Mouse (Mus musculus) kidney, postnatal 14 days (tissue): ENCODE data around the gene Pycr1.

Experiments
- DNase-seq: peaks from one replicate; pipeline ENCODE4 v3.0.0; 2022; ENCODE audit warnings: mixed read lengths

Pycr1 gene

DNA sequence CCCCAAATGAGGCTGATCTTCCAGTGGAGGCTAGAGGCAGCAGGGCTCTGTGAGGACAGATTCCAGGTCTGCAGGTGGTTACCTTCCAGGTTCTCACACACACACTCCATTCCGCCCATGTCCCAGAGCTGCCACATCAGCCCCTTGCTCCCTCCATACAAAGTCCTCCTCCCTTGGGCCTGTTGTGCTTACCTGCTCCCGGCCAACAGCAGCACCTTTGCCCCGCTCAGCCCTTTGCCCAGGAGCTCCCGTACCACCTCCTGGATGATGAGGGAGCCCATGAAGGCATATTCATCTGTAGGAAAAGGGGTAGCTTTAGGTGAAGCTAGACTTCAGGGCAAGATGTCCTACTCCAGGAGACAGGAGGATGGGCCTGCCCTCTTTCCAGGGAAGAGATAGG, 13.7 kb upstream of the Pycr1 start:
- peak; percentile 60 for DNase-seq

DNA sequence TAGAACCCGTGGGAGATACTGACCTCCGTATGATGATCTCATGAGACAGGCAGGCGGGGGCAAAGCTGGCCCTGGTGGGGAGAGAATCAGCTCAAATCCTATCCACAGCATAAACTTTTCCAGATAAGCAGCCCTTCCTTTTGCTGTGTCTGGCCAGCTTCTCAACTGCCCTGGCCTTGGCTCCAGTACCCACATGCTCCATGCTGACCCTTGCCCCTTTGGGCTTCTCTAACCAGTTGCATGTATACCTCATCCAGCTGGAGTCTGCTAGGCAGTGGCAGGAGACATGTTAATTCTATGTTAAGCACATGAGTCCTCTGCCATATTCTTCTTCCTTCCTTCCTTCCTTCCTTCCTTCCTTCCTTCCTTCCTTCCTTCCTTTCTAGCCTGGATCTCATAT, 11.2 kb upstream of the Pycr1 start:
- peak; percentile 33 for DNase-seq

DNA sequence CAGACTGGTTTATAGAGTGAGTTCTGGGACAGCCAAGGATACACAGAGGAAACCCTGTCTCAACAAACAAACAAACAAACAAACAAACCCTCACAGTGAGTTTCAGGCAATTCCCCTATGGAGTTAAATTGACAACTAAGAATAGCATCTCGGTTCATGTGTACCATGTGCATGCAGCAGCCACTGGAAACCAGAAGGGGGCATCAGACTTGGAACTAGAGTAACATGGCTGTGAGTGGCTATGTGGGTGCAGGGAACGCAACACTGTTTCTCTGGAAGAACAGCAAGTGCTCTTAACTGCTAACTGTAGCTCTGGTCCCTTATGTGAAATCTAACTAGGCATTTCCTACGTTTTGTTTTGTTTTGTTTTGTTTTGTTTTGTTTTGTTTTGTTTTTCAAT, 8.3 kb upstream of the Pycr1 start:
- no peak for DNase-seq

DNA sequence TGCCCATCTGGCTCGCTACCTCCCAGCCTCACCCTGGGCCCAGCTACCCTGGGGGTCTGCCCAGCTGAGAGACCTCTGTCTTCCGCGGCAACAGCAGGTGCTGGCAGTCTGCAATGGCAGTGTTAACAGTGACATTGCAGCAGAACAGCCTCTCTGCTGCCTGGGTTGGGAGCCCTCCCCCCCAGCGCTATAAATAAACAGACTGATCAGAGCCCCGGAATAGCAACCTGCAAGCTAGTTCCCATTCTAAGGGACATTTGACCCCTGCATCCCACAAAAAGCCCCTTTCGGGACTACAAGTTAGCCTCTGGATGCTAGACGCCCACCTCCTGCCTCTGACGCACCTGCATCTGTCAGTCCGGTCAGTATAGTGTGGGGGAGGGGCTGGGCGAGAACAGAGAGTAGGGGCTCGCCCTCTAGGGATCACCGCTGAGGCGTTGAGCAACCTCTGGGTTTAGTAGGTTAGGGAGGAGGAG, 4.5 kb upstream of the Pycr1 start, which contains the start of gene Myadml2:
Gene Myadml2, minus strand, starts transcription at position 158 of the 476 bp plus-strand sequence.
- no peak for DNase-seq

DNA sequence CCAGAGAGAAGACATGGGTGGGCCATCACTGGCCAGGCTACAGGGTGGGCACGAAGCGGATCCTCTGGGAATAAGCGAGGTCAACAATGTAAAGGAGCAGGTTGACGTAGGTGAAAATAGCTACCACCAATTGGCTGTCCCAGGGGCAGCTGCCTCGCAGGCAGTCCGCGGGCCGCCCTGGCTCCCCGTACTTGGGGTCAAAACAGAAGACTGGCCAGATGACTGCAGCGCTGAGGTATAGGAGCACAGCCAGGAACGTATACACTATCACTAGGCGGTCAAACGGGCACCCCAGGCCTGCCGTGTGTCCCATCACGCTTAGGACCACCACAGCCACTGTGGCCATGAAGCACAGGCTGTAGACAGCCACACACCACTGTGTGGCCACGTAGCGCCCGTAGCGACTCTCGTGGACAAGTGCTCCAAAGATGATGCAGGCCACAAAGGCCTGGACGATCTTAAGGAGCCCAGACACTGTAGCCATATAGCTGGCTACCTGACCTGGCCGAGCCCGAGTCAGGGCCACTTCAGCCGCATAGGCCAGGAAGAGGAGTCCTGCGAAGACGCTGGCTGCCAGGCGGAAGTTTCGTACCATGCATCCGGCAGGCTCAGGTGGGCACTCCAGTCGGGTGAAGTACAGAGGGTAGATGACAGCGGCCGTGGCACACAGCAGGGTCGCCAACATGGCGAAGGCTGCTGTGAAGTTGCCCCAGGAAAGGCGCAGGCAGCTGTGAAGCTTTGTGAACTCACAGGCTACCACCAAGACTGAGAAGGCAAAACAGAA, 3.7 kb upstream of the Pycr1 start:
- no peak for DNase-seq

DNA sequence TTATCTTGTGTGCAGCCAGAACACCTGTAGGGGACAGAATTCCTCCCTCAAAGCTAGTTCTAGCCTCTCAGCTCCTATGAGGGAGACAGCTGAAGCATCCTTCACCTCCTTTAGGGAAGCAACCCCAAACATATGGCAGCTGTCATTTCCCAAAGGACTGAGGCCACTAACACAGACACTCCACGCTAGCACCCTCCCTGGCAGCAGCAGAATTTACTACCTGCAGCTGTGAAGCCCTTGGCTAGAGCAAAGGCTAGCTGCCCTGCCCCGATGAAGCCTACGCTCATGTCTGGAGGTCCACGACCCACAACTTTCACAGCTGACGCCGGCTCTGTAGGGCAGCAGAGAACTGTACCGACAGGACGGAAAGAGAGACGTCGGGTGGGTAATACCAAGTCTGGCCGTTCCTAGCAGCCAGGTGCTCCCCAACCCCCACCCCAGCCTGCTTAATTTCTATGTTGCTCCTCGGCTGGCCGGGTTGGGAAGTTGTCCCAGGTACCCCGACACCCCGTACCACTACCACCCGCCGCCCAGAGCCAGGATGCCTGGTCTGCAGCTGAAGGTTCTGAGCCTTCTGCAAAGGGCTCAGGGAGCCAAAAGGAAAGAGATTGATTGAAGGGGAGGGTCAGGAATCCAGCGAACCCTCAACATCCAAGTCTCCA, 499 bp downstream of the Pycr1 start:
- DNase-seq, result no peak

DNA sequence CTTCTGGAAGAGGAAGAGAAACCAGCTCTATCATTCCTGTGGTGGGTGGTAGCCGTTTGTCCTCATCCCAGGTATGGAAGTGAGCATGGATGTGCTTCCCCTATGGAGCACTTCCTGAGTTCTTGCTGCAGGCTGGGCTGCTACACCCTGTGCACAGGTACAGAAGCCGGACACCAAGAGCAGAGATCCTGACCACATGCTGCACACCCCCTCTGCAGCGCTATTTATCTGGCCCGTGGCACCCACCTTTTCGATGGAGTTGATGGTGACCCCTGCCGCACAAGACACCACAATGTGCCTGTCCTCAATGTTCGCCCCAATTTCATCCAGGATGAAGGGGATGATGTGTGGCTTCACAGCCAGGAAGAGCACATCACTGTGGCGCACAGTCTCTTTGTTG, 1.7 kb downstream of the Pycr1 start:
- no peak for DNase-seq

DNA sequence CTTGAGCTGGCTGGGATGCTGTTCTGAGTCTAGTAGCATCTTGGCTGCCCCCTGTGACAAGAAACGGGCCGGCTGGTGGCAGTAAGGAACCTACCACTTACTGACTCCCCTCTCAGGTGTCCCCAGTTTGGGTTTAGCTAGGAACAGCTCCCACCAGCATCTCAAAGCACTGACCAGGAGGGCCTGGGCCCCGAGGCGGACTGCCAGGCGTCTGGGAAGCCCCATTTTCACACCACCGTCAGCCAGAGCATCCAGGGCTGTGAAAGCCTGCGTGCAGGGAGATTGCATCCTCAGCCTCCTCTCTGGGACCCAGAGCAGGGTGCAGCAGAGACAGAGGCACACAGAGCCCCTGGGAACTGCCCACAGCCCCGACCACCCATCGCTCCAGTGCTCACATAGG, 2.3 kb downstream of the Pycr1 start:
- peak; percentile 0 for DNase-seq

DNA sequence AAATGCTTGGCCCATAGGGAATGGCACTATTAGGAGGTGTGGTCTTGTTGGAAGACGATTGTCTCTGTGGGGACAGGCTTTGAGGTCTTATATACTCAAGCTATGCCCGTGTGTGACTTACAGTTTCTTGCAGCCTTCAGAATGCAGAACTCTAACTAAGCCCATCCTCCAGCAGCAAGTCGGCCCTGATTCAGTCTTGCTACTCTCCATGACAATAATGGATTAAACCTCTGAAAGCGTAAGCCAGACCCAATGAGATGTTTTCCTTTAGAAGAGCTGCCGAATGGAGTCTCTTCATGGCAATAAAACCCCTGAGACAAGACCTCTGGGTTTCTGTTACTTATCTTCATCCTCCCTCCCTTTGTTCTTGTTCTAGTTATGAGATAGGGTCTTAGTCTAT, 8.8 kb downstream of the Pycr1 start:
- DNase-seq, result no peak

DNA sequence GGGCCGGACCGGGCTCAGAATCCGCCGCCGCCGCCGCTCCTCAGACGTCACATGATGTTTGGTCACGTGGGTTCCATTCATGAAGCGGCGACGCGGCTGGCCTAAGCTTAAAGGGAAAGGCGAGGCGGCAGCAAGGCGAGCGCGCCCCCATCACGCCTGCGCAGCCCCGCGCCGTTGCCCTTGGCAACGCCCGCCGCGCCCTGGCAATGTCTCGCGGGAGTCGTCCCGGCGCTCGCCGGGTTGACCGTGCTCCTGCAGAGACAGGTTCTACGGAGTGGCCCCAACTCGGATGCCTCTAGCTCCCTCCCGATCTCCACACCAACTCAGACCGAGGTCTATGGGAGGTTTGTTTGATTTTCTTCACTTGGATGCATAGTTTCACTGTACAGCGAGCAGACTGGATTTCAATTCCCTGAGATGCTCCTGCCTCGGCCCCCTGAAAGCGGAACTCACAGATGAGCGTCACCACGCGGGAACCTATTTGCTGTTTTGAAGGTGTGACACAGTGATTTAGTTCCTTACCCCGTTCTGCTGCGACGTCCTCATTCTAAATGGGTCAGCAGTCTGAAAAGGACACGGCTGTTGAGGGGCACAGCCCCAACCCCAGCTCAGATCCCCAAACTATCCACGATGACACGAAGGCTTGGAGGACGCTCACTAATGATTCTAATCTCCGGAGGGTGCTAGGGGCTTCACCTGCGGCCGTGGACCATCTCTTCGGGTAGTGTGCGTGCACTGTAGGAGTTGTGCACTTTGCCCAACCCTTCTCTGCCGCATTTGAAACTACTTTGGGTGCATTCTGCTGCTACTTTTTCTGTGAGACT, 9.8 kb downstream of the Pycr1 start, which contains the start of gene Mafg:
Gene Mafg, minus strand, starts transcription at position 81 of the 824 bp plus-strand sequence.
- peak; percentile 97 for DNase-seq

DNA sequence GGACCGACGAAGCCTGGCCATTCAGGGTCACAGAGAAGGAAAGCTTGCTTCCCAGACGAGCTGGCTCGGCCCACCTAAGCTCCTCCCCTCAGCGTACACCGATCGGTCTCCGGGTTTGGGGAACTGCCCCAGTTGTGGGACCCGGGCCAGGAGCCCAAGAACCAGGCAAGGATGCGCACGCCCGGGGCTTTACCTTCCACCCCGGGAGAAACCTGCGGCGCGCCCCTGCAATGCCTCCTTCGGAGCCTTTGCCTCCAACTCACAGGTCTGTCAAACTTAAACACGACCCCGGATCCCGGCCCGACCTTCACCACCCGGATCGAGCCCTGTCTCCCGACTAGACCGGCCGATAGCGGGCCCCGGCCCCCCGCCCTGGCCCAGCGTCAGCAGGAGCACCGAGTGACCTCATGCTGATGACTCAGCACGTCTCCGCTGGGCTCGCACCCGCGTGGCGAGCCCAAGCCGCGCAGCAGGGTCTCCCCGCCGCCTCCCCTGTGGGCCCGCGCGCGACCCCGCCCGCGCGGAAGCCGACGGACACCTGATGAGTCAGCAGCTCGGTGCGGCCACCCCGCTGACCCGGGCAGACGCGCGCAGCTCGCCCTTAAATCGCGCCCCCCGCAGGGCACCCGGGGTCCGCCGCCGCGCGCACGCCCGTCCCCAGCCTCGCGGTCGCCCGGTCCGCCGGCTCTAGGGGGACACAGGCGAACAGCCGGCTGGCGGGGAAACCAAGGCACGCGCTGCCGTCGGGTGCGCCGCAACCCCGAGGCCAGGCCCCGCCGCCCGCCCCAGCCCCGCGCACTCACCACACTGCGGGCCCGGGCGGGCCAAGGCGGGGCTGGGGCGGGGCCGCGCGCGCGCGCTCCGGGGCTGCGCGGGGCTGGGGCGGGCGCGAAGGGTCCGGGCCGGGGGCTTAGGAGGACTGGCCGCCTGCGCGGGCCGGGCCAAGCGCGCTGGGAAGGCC, 10.7 kb downstream of the Pycr1 start:
- DNase-seq, result peak; percentile 86

DNA sequence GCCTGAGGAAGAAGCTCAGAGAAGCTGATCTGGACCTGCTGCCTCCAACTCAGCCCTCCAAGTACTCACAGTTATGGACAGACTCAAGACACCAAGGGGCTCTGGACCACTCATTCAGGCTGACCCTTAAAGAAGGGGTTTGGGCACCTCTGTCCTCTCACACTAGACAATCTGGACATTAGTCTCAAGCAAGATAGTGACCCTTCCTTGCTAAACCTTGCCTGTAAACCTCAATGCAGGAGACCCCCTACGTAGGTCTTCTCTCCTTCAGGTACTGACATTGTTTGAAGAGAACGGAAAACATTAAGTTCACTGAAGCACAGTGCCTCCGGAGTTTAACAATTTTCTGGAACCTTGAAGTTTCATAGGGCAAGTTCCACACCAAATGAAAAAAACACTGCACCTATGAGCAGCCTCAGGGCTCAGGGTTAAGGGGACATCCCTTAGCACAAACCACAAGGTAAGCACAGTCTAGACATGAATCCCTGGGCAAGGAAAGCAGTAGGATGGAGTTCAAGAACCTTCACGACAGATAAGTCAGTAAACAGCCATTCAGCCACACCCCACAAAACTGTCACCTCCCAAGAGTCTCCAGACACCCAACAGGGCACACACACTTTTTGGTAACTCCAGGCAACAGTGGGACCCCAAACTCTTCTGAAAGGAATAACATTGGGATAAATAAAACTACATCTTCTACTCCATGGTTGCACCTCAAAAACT, 11.7 kb downstream of the Pycr1 start:
- peak; percentile 7 for DNase-seq

DNA sequence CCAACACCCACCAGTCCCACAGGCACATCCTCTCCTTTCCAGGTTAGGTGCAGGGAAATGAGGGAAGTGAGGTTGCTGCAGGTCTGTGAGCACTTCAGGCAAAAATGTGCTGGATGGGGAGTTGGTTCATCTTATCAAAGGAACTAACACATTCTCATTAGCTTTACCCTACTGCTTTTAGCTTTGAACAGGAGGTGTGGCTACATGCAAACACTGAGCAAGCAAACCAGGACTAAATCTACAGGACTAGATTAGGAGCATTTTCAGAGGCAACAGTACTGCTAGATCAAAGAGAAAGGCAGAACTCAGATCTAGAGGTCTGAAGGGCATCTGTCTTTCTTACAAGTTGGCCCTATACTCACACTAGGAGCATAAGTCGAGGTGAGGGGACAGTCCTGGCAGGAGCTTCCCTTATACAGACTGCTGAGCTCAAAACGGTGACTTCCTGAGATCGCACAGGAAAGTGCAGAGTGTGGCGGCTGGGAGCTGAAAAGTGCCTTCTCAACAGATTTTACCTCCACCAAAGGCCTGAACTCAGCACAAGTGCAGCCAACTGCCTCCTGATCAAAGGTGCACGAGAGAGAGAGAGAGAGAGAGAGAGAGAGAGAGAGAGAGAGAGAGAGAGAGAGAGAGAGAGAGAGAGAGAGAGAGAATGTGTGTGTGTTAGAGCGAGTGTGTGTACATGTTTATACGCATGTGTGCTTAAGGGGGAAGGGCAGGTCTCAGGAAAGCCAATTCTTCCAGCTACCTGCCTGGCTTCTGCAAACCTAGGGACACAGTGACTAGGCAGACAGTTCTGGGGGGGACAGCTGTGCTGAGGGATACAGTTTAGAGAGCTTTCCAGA, 12.5 kb downstream of the Pycr1 start:
- DNase-seq, result peak; percentile 67

DNA sequence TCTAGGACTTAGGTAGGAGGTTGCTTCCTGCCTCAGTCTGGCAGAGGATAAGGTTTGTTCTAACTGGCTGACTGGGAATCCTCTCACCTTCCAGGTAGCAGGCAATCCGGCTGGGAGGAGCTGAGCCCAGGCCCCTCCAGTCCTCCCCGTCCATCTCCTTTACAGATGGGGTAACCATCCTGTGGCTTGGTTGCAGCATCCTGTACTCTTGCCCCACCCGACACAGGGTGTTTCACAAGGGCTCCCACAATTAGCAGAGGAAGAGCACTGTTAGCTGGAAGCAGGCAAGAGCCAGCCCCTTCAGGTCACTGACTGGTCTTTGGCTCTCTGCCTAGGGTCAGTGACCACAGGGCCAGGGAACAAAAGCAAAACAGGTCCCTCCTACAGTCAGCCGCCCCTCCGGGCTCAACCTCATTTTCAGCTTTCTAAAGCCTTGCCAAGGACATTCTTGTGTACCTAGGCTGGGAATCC, 13.1 kb downstream of the Pycr1 start:
- DNase-seq, result peak; percentile 86

DNA sequence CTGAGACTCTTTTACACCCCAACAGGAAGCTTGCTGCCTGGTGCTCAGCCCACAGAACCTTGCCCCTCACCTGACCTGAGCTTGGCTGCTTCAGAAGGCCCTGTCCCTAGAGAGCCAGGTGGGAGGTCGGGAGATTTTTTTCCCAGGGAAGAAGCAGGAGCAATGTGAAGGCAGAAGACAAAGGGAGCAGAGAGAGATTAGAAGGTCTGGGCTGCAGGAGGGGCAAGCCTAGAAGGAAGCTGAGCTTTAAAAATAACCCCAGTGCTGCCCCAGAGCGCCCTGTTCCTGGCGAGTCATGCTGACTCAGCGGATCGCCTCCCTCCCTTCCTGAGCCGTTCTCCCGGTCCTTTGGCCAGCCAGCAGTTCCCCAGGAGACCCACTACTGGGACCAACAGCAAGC, 13.7 kb downstream of the Pycr1 start:
- DNase-seq, result peak; percentile 67

DNA sequence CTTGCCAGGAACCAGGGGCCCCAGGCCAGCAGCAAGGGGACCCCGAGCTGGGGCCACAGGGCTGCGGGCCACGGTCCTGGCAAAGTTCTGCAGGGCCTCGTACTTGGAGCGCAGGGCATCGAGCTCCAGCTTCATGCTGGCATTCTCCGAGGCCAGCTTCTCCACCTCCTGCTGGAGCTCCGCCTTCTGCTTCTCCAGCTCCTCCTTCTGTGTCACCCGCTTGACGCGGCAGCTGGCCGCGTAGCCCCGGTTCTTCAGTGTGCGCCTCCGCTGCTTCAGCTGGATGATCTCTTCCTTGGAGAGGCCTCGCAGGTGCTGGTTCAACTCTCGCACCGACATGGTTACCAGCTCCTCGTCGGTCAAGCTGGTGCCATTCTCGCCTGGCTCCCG, 14.2 kb downstream of the Pycr1 start:
- peak; percentile 53 for DNase-seq

DNA sequence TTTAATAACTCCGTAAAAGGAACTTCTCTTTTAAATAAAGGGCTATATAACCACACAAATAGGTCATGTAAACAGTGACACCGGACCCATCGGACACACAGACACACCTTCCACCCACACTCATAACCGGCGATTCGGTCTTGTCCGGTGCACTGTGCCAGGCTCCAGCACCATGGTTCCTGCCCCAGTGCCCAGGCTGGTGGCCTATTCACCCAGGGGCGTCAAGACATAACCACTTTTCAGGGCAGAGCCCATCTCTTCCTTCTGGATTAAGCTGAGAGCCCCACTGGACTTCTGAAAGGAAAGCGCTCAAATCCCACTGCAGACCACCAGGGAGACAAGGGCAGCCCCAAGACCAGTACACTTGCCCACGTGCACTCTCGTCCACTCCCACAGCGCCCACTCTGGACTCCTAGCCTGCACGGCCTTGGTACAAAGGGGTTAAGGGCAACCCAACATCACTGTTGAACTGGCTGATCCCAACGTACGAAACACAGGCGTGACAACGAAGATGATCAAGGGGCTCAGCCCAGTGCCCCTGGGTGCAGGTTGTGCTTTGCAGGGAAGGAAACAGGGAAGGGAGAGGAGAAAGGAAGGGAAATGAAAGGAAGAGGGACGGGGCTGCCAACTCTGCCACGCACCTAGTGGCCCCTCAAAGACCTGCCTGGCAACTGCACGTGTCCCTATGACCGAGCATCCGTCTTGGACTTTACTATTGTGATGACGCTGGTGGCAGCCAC, 14.8 kb downstream of the Pycr1 start:
- DNase-seq, result peak; percentile 6

DNA sequence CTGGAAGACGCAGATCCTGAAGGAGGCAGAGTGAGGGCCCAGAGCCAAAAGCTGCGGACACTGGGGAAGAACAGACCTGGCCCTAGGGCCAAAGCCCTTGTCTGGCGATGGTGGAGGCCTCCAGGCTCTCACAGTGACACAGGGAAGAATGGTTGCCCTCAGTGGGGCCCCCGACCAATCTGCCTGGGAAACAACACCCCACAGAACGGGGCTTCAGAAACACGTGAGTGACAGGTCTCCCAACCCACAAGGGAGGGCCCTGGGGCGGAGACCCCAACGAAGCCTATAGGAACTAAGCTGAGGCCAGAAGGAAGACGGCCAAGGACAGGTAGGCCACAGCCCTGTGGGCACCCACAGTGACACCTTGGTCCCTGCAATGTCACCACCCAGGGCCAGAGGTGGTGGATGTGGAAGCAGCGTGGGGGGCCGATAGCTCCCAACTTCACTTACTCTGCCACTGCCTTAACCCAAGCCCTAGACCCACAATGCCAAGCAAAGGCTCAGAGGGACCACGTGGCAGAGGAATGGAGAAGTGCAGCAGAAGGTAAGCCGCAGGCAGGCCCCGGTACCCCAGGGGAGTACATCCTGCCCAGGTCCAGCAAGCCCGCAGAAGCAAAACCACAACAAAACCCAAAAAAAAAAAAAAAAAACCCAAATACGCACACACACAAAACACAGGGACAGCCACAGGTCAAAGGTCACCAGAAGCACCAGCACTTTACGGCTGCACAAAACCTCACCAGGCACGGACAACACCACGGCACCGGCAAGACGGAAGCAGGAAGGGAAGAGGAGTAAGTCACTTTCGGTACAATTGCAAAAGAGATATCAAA, 15.9 kb downstream of the Pycr1 start:
- peak; percentile 20 for DNase-seq
